Mouse (Mus musculus): ENCODE results near the gene Tcerg1l. TPM values are rescaled to one million over a fixed set of nuclear protein-coding genes. Genes with fewer than 3 reads are reported as not detected.

The Tcerg1l gene
- polyA plus RNA-seq, 1 experiment, result not detected

DNA sequence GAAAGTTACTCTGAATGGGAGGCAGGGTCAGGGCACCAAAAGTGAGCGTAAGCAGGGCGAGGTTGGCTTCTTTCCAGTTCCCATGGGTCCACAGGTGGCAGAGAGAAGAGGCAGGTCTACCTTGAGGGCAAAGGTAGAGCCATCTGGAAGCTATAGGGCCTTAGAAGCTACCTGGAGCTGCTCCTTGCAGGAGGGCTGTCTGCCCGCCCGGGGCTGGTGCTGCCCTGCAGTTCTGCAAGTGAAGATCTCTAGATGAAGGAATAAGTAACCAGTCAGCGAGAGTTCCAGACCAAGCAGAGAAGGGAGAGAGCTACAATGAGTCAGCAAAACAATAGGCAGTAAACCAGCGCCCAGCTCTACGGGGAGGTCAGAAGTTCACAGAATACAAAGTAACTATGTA, 22.0 kb downstream of the Tcerg1l start:
- Histone ChIP-seq H3K27me3 (ENCODE audit: control insufficient read depth) (no peaks in the 10 kb centered on the region), H3K4me3 (replicated peaks) (no peak overlapping the region), H3K9me3 (ENCODE audit: control insufficient read depth, low read length) (no peaks in the 10 kb centered on the region), H3K4me1 (ENCODE audit: control insufficient read depth) (no peaks in the 10 kb centered on the region), H3K36me3 (ENCODE audit: control insufficient read depth) (no peaks in the 10 kb centered on the region)
- TF ChIP-seq TAL1 (IDR thresholded peaks at IDR 0.05; ENCODE audit: low read length), result no peak
- TF ChIP-seq GATA1 (IDR thresholded peaks at IDR 0.05; ENCODE audit: low read length), result no peak

DNA sequence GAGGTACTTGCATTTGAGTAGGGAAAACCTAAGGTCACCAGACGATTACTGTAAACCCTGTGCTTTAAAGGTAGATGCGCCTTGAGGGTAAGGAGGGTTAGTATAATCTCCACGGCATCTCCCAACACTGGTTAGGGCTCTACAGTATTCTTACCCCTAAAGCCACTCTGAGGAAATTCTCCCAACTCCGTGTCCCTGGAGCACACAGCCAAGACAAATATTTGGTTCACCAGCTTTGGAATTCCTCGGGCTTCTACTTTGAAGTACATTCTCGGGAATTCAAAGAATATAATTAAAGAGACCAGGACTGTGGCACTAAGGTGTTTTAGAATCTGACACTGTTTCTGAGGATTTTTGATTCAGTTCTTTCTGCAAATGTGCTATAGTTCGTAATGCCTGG, 23.2 kb downstream of the Tcerg1l start:
- Histone ChIP-seq H3K27me3 (ENCODE audit: control insufficient read depth) (no peaks in the 10 kb centered on the region), H3K9me3 (ENCODE audit: control insufficient read depth, low read length) (0 out of 2 replicates have a peak, but pooled peaks cover 2% of the 10 kb centered on the region), H3K36me3 (ENCODE audit: control insufficient read depth) (no peaks in the 10 kb centered on the region), H3K4me1 (ENCODE audit: control insufficient read depth) (no peaks in the 10 kb centered on the region), H3K4me3 (replicated peaks) (no peak overlapping the region)
- TF ChIP-seq GATA1 (IDR thresholded peaks at IDR 0.05; ENCODE audit: low read length) (no peak), TAL1 (IDR thresholded peaks at IDR 0.05; ENCODE audit: low read length) (no peak)

DNA sequence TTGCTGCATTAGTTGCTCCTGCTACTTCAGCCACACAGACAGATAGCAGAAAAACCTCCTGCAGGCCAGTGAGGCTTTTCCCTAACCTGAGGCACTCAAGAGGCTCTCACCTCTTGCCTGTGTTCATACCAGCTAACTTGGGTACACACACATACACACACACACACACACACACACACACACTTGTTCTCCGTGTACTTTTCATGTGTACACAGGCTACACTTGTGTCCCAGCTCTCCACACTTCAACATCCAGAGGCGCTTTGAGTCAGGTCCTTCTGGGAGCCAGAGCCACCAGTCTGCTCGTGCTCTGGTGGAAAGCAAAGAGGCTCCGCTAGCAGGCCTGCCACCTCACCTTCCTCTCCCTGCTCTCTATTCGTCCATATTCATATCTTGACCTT, 24.0 kb downstream of the Tcerg1l start:
- Histone ChIP-seq H3K4me3 (replicated peaks) (no peak overlapping the region), H3K4me1 (ENCODE audit: control insufficient read depth) (no peaks in the 10 kb centered on the region), H3K36me3 (ENCODE audit: control insufficient read depth) (no peaks in the 10 kb centered on the region), H3K27me3 (ENCODE audit: control insufficient read depth) (no peaks in the 10 kb centered on the region), H3K9me3 (ENCODE audit: control insufficient read depth, low read length) (0 out of 2 replicates have a peak, but pooled peaks cover 4% of the 10 kb centered on the region)
- TF ChIP-seq GATA1 (IDR thresholded peaks at IDR 0.05; ENCODE audit: low read length) (no peak), TAL1 (IDR thresholded peaks at IDR 0.05; ENCODE audit: low read length) (no peak)

DNA sequence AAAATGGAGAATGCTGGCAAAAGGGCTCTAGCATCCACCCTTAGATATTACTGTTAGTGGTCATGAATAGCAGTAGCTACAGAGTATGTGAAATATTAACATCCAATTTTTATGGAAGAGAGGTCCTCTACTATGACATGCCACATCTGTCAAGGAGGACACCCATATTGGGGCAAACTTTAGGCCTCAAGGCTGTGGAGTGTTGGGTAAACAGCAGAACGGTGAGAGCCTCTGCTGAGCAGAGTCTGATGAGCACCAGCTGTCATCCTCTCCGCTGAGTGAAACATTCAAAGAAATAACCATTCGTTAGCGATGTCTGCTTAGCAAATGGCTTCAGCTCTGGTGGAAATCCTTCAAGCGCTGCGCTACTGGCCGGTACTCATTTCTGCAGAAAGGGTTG, 30.0 kb downstream of the Tcerg1l start:
- Histone ChIP-seq H3K27me3 (ENCODE audit: control insufficient read depth) (no peaks in the 10 kb centered on the region), H3K9me3 (ENCODE audit: control insufficient read depth, low read length) (peaks cover 7% of the 10 kb centered on the region; the same call in 1 of the 2 replicates), H3K36me3 (ENCODE audit: control insufficient read depth) (no peaks in the 10 kb centered on the region), H3K4me1 (ENCODE audit: control insufficient read depth) (no peaks in the 10 kb centered on the region), H3K4me3 (replicated peaks) (no peak overlapping the region)
- TF ChIP-seq GATA1 (IDR thresholded peaks at IDR 0.05; ENCODE audit: low read length) (no peak), TAL1 (IDR thresholded peaks at IDR 0.05; ENCODE audit: low read length) (no peak)

DNA sequence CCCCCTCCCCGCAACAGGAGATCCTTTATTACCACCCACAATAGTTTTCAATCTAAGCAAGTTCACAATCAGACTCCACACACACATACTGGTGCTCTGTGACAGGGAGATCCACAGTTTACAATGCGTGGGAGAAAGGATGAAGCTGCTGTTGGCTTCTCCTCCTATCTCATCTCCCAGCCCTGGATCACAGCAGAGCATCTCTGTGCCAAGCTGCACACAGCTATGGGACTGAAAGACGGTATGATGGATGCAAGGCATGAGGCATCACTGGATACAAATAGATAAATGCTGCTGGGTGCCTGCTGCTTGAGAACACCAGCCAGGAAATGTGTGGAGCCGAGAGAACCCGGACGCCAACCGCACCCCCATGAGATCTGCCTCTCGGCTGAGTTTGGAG, 32.0 kb downstream of the Tcerg1l start:
- no peaks in the 10 kb centered on the region for H3K36me3 ChIP-seq (ENCODE audit: control insufficient read depth)
- H3K4me1 ChIP-seq (ENCODE audit: control insufficient read depth), result no peaks in the 10 kb centered on the region
- TF ChIP-seq GATA1 (IDR thresholded peaks at IDR 0.05; ENCODE audit: low read length) (no peak), TAL1 (IDR thresholded peaks at IDR 0.05; ENCODE audit: low read length) (no peak)
- H3K27me3 ChIP-seq (ENCODE audit: control insufficient read depth), result no peaks in the 10 kb centered on the region
- H3K4me3 ChIP-seq (replicated peaks), result no peak overlapping the region
- H3K9me3 ChIP-seq (ENCODE audit: control insufficient read depth, low read length), result peaks cover 7% of the 10 kb centered on the region; the same call in 1 of the 2 replicates

DNA sequence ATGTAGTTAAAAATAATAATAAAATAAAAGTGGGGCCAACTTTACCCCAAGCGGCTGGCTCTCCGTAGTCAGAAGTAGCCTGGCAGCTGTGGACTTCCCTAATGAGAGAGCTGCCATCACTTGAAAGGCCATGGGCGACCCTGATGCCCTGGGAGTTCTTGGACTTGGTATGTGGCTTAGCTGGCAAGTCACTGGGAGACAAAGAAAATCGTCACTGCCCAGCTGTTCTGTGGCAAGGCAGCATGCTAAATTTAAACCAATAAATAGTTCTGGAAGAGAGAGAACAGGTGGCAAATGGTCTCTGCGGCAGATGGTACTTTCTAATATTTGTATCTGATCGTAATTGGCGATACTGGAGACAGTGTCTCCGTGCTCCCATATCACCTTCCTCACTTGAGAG, 40.1 kb downstream of the Tcerg1l start:
- TF ChIP-seq TAL1 (IDR thresholded peaks at IDR 0.05; ENCODE audit: low read length), result no peak
- TF ChIP-seq GATA1 (IDR thresholded peaks at IDR 0.05; ENCODE audit: low read length), result no peak
- H3K4me1 ChIP-seq (ENCODE audit: control insufficient read depth), result no peaks in the 10 kb centered on the region
- no peak overlapping the region for H3K4me3 ChIP-seq (replicated peaks)
- no peaks in the 10 kb centered on the region for H3K36me3 ChIP-seq (ENCODE audit: control insufficient read depth)
- peaks cover 6% of the 10 kb centered on the region; the same call in 1 of the 2 replicates for H3K9me3 ChIP-seq (ENCODE audit: control insufficient read depth, low read length)
- no peaks in the 10 kb centered on the region for H3K27me3 ChIP-seq (ENCODE audit: control insufficient read depth)

DNA sequence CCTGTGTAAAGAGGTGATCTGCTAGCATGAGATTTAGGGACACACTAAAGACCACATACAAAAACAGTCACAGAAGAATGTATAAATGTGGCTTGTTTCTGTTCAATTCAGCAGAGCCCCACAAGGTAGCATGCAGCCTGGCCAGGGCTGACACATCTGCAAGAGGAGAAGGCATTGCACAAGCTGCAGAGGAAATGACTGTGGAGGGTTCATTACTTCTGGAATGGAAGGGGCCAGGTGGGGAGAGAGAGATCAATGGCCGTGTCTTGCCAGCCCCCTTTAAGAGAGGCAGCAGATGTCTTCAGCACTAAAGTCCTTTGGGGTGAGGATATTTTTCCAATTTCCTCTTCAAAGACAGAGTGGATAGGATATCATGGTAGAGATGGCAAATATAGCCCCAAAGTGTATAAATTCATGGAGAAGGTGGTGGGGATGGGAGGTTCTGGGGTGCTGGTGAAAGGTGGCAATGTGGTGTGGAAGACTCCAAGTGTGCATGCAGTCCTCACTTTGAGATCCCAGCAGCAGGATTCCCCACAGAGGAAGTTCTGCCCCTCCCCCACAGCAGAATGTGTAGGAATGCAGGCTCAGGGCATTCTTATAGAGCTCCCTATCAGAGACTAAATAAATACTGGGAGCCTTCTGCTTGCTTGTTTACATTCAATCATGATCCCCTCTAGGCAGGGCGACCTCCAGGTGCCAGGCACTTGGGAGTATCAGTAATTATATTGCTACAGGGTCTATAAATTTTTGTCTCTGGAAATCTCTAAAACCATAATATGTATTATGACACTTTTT, 40.7 kb downstream of the Tcerg1l start:
- no peaks in the 10 kb centered on the region for H3K27me3 ChIP-seq (ENCODE audit: control insufficient read depth)
- no peaks in the 10 kb centered on the region for H3K4me1 ChIP-seq (ENCODE audit: control insufficient read depth)

DNA sequence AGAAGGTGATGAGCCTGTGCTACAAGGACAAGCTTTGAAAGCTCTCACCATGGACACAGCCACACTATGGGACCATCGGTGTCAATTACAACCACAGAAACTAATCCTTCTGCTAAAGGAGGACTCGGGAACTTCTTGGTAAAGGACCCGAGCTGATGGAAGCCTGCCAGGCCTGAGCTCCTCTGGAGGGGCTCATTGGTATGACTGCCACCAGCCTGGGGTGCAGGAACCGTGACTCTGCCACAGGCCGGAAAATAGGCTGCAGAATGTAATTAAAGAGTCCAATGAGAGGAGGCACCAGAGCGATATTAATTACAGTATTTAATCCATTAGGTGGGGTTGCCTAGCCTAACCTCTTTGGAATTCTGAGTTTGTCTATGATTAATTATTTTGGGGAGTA, 52.1 kb downstream of the Tcerg1l start:
- H3K9me3 ChIP-seq (ENCODE audit: control insufficient read depth, low read length), result no peaks in the 10 kb centered on the region
- no peaks in the 10 kb centered on the region for H3K27me3 ChIP-seq (ENCODE audit: control insufficient read depth)
- H3K4me1 ChIP-seq (ENCODE audit: control insufficient read depth), result no peaks in the 10 kb centered on the region
- TF ChIP-seq TAL1 (IDR thresholded peaks at IDR 0.05; ENCODE audit: low read length), result no peak
- TF ChIP-seq GATA1 (IDR thresholded peaks at IDR 0.05; ENCODE audit: low read length), result no peak
- no peaks in the 10 kb centered on the region for H3K36me3 ChIP-seq (ENCODE audit: control insufficient read depth)
- H3K4me3 ChIP-seq (replicated peaks), result no peak overlapping the region

More for the DNA sequence above, 40.7 kb downstream of the Tcerg1l start:
- Histone ChIP-seq H3K36me3 (ENCODE audit: control insufficient read depth) (no peaks in the 10 kb centered on the region), H3K4me3 (replicated peaks) (no peak overlapping the region), H3K9me3 (ENCODE audit: control insufficient read depth, low read length) (peaks cover 6% of the 10 kb centered on the region; the same call in 1 of the 2 replicates)
- TF ChIP-seq TAL1 (IDR thresholded peaks at IDR 0.05; ENCODE audit: low read length), result no peak
- no peak for TF ChIP-seq GATA1 (IDR thresholded peaks at IDR 0.05; ENCODE audit: low read length)

DNA sequence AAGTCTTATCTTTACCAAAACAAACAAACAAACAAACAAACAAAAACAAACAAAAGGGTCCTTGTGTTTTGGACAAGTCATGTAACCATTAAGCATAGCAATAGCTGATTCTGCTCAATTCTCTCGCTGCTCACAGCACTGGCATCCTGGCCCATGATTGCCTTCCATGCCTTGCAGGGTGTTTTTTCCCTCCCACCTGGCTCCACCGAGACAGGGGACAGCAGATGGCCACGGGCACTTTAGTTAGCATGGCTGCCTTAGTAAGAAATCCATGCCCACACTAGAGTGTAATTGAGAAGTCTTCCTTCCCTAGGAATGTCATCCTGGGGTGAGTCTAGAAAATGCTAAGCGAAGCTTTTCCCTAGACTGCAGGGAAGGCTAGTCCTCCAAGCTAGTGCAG, 59.1 kb downstream of the Tcerg1l start:
- Histone ChIP-seq H3K9me3 (ENCODE audit: control insufficient read depth, low read length) (no peaks in the 10 kb centered on the region; the same call in 1 of the 2 replicates), H3K27me3 (ENCODE audit: control insufficient read depth) (no peaks in the 10 kb centered on the region), H3K36me3 (ENCODE audit: control insufficient read depth) (no peaks in the 10 kb centered on the region), H3K4me3 (replicated peaks) (no peak overlapping the region), H3K4me1 (ENCODE audit: control insufficient read depth) (no peaks in the 10 kb centered on the region)
- TF ChIP-seq GATA1 (IDR thresholded peaks at IDR 0.05; ENCODE audit: low read length) (no peak), TAL1 (IDR thresholded peaks at IDR 0.05; ENCODE audit: low read length) (no peak)
